Mouse (Mus musculus) forebrain, embryonic 16.5 days (tissue): Measurements from ENCODE around the gene Tm9sf4. TPM values are rescaled to one million over a fixed set of nuclear protein-coding genes. Genes with fewer than 3 reads are reported as not detected.

Experiments used
- ATAC-seq: fragments of 200-750 bp; cut with Nextera tagmentation; 2 replicates; pipeline ENCODE4 v1.8.0; 2017; ENCODE audit warnings: mild to moderate bottlenecking, moderate library complexity
- H3K27ac ChIP-seq: fragments of 300-500 bp; sonication (generic); 2 replicates; pipeline ENCODE4 v1.5.1; 2014; ENCODE audit warnings: low read length, control low read depth
- H3K27me3 ChIP-seq: fragments of 300-500 bp; sonication (generic); replicated peaks from 2 replicates; pipeline ENCODE4 v1.6.1; 2014; ENCODE audit warnings: low read length; ENCODE audit not compliant: control insufficient read depth, insufficient read depth
- H3K36me3 ChIP-seq: fragments of 300-500 bp; sonication (generic); 2 replicates; pipeline ENCODE4 v1.6.1; 2014; ENCODE audit not compliant: control insufficient read depth, insufficient read depth
- H3K4me1 ChIP-seq: fragments of 300-500 bp; sonication (generic); replicated peaks from 2 replicates; pipeline ENCODE4 v1.6.1; 2014; ENCODE audit warnings: low read length; ENCODE audit not compliant: control insufficient read depth, insufficient read depth
- H3K4me2 ChIP-seq: fragments of 300-500 bp; sonication (generic); 2 replicates; pipeline ENCODE4 v1.6.1; 2014; ENCODE audit warnings: mild to moderate bottlenecking, low read length, control low read depth
- H3K4me3 ChIP-seq: fragments of 300-500 bp; sonication (generic); replicated peaks from 2 replicates; pipeline ENCODE4 v1.5.1; 2014; ENCODE audit warnings: mild to moderate bottlenecking, low read length, control low read depth
- H3K9ac ChIP-seq: fragments of 300-500 bp; sonication (generic); replicated peaks from 2 replicates; pipeline ENCODE4 v1.6.1; 2014; ENCODE audit warnings: low read depth, low read length, control low read depth
- H3K9me3 ChIP-seq: fragments of 300-500 bp; sonication (generic); 2 replicates; pipeline ENCODE4 v1.6.1; 2016; ENCODE audit warnings: low read length; ENCODE audit not compliant: control insufficient read depth
- WGBS: fragments of 180-500 bp; shearing (Covaris S2); extraction: QIAGEN DNeasy Blood & Tissue Kit; methylation state at CpG from one replicate; pipeline ENCODE4 v1.1.7; 2014; 5-methylcytosine and 5-hydroxymethylcytosine counted together
- polyA plus RNA-seq: library from polyadenylated mRNA; unstranded; fragments of >200 nt; fragmentation: Nextera tagmentation; extraction: Ambion mirVana; gene quantifications from 2 replicates; pipeline ENCODE4 v1.2.1, GENCODE M21; 2015

Tm9sf4 gene
- polyA plus RNA-seq, 1 experiment from 2014 or later = 78.9 TPM

DNA sequence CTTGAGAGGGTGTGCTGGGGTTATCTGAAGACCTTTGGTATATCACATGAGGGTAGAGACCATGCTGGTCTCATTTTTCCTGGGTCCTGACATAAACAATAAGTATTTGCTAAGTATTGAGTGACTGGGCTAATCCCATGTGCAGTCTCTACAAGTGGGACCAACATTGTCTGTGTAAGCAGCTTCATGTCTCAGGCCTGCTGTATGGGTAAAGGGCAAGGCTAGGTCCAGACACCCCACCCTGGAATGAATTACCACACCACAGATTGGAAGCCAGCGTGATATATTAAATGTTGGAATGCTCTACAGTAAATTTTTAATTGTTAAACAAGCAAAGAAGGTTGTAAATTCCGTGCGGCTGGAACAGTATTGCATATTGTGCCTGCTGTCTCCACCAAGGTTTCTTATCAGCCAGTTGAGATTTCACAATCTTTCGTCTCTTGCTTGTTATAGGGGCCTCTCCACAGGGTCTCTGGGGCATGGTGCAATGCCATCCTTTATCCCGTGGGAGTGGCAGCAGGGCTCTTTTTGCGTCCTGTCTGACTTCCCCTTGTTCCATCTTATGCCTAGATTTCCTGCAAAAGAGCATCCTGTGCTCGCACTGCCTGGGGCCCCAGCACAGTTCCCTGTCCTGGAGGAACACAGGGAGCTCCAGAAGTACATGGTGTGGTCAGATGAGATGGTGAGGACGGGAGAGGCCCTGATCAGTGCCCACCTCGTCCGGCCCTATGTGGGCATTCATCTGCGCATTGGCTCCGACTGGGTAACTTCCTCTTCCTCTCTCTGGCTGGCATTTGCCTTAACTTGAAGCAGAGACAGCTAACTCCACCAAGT is 98.1 kb downstream of the Tm9sf4 start:
- Histone ChIP-seq H3K27me3 (no peaks in the 10 kb centered on the region), H3K4me1 (no peaks in the 10 kb centered on the region), H3K9ac (no peak overlapping the region), H3K4me3 (no peak overlapping the region), H3K36me3 (peaks cover 9% of the 10 kb centered on the region), H3K4me2 (no peak overlapping the region), H3K9me3 (no peaks in the 10 kb centered on the region), H3K27ac (no peak overlapping the region)
- ATAC-seq = no peak
- WGBS = 88% methylated on average over 12 of the region's 12 CpGs

Other genes with a start within 250 kb of the Tm9sf4 start
- not detected in 2 replicates for gene Mylk2, start 250.0 kb upstream of the Tm9sf4 start, polyA plus RNA-seq
- gene Foxs1, start 228.1 kb upstream of the Tm9sf4 start, polyA plus RNA-seq = 3.6 and 3.7 TPM in 2 replicates
- 6.0 and 8.6 TPM in 2 replicates for gene Dusp15, start 209.6 kb upstream of the Tm9sf4 start, polyA plus RNA-seq
- 2.1 and 3.5 TPM in 2 replicates for gene Ttll9, start 198.8 kb upstream of the Tm9sf4 start, polyA plus RNA-seq
- gene Pdrg1, start 145.9 kb upstream of the Tm9sf4 start, polyA plus RNA-seq = 187 and 204 TPM in 2 replicates
- gene Xkr7, start 129.5 kb upstream of the Tm9sf4 start, polyA plus RNA-seq = 1.6 and 2.0 TPM in 2 replicates
- gene Ccm2l, start 95.3 kb upstream of the Tm9sf4 start, polyA plus RNA-seq = 0.85 and 0.94 TPM in 2 replicates
- 1.8 and 2.1 TPM in 2 replicates for gene Hck, start 52.8 kb upstream of the Tm9sf4 start, polyA plus RNA-seq
- 35.0 and 40.0 TPM in 2 replicates for gene Tspyl3, start 64.1 kb downstream of the Tm9sf4 start, polyA plus RNA-seq
- gene Plagl2, start 80.1 kb downstream of the Tm9sf4 start, polyA plus RNA-seq = 6.4 and 6.9 TPM in 2 replicates
- 4.1 and 6.3 TPM in 2 replicates for gene Pofut1, start 80.2 kb downstream of the Tm9sf4 start, polyA plus RNA-seq
- 21.9 and 24.1 TPM in 2 replicates for gene Kif3b, start 130.1 kb downstream of the Tm9sf4 start, polyA plus RNA-seq
- gene Asxl1, start 184.5 kb downstream of the Tm9sf4 start, polyA plus RNA-seq = 10.9 and 11.3 TPM in 2 replicates